Mouse (Mus musculus): Measurements from ENCODE around the gene Vat1.
"Not testable (repeated sequence)": the region's sequence is repeated elsewhere in the genome, so short reads cannot be mapped to it uniquely, and the experiment has no call there.

DNA sequence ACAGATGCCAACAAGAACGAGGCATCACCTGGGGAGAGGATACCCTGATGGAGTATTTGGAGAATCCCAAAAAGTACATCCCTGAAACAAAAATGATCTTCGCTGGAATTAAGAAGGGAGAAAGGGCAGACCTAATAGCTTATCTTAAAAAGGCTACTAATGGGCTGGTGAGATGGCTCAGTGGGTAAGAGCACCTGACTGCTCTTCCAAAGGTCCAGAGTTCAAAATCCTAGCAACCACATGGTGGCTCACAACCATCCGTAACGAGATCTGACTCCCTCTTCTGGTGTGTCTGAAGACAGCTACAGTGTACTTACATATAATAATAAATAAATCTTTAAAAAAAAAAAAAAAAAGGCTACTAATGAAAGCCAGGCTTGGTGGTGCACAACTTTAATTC lies 10.3 kb upstream of the Vat1 start:
- TF ChIP-seq CTCF (IDR thresholded peaks at IDR 0.05; ENCODE audit: borderline replicate concordance, extremely low read depth, insufficient read depth, insufficient read length); POLR2A (IDR thresholded peaks at IDR 0.05; ENCODE audit: borderline replicate concordance, extremely low read depth, insufficient read depth, insufficient read length, poor library complexity, severe bottlenecking): not testable (repeated sequence)

Data from brain, embryonic 14.5 days (tissue).